Mouse (Mus musculus) testis, adult 2 months (tissue): Measurements from ENCODE around the gene Rmi2. TPM values are rescaled to one million over a fixed set of nuclear protein-coding genes. Genes with fewer than 3 reads are reported as not detected.
"Not testable (repeated sequence)": the region's sequence is repeated elsewhere in the genome, so short reads cannot be mapped to it uniquely, and the experiment has no call there.

Experiments
- H3K27ac ChIP-seq: fragments of 200-500 bp; 2 replicates; pipeline ENCODE4 v1.5.1; 2012; ENCODE audit warnings: low read depth, low read length; ENCODE audit not compliant: control insufficient read depth, insufficient read depth
- H3K27me3 ChIP-seq: fragments of 200-500 bp; 2 replicates; pipeline ENCODE4 v1.6.1; 2012; ENCODE audit warnings: mild to moderate bottlenecking, low read length, moderate library complexity; ENCODE audit not compliant: control insufficient read depth, insufficient read depth
- H3K36me3 ChIP-seq: fragments of 200-500 bp; 2 replicates; pipeline ENCODE4 v1.6.1; 2012; ENCODE audit warnings: mild to moderate bottlenecking, low read length; ENCODE audit not compliant: control insufficient read depth, insufficient read depth
- H3K4me1 ChIP-seq: fragments of 200-500 bp; 2 replicates; pipeline ENCODE4 v1.6.1; 2012; ENCODE audit warnings: low read length; ENCODE audit not compliant: control insufficient read depth, insufficient read depth
- H3K4me3 ChIP-seq: fragments of 200-500 bp; 2 replicates; pipeline ENCODE4 v1.5.1; 2012; ENCODE audit warnings: low read depth, mild to moderate bottlenecking, low read length, moderate library complexity, mixed read lengths; ENCODE audit not compliant: control insufficient read depth
- CTCF ChIP-seq: fragments of 200-500 bp; IDR thresholded peaks from 2 replicates; pipeline ENCODE4 v1.5.1; 2012; ENCODE audit warnings: low read depth, mild to moderate bottlenecking, inconsistent platforms, low read length, moderate library complexity; ENCODE audit not compliant: control insufficient read depth, insufficient read depth, insufficient replicate concordance
- POLR2A ChIP-seq: fragments of 200-500 bp; IDR thresholded peaks from 2 replicates; pipeline ENCODE4 v1.6.1; 2012; ENCODE audit warnings: low read depth, mild to moderate bottlenecking, inconsistent platforms, low read length, moderate library complexity; ENCODE audit not compliant: control insufficient read depth
- polyA plus RNA-seq: library from polyadenylated mRNA; depleted of rRNA; stranded (reverse); fragments of >200 nt; gene quantifications from 2 replicates; pipeline ENCODE4 v1.2.3, GENCODE M21; 2012

Rmi2 gene
- polyA plus RNA-seq, 1 experiment = 1.7 TPM

DNA sequence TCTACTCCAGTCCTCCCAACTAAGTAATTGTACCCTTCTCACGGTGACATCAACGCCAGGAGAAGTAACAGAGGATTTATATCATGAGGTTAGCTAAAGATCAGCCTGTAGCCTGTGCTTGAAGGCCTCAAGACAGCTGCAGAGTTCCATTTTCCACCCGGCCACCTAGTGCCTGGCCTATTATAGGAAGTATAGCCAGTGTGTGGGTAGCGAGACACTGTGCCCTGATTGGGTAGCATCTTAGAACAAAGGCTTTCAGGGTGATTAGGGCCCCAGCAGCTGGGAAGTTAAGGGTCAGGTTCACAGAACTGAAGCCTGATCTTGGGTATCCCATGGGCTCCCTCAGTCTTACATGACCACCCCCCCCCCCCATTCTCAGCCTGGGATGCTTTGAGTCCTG, 46.0 kb upstream of the Rmi2 start:
- Histone ChIP-seq H3K27ac (peak overlapping the region; percentile 78), H3K4me3 (peak overlapping the region; percentile 83), H3K27me3 (no peaks in the 10 kb centered on the region), H3K4me1 (peaks cover 10% of the 10 kb centered on the region), H3K36me3 (no peaks in the 10 kb centered on the region)
- TF ChIP-seq POLR2A = no peak
- TF ChIP-seq CTCF = no peak

DNA sequence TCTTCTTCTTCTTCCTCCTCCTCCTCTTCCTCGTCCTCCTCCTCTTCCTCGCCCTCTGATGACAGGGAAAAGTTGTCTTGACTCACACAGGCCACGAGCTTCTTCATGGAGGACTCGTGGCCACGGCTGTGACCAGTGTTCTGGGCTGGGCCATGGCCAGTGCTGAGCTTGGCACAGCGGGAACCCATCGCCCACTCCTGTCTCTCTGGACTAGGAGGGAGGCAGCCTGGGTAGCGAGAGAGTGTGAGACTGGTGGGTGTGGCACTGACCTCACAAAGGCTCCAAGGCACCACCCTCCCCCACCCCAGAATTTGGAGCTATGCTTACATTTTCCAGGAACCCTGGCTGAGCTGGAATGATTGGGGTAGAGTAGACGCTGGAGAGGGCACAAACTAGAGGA, 44.2 kb upstream of the Rmi2 start, which contains the start of gene Prm3:
Prm3 (minus strand) TSS at position 213 of the 400 bp plus-strand sequence.
- H3K4me1 ChIP-seq = peaks cover 10% of the 10 kb centered on the region
- H3K27me3 ChIP-seq = no peaks in the 10 kb centered on the region
- peak within 1 kb of the TSS; percentile 88 for H3K27ac ChIP-seq
- no peaks in the 10 kb centered on the region for H3K36me3 ChIP-seq
- TF ChIP-seq CTCF (no peak), POLR2A (peak; percentile 94; the same call in 1 of the 2 replicates)
- peak within 1 kb of the TSS; percentile 89 for H3K4me3 ChIP-seq

DNA sequence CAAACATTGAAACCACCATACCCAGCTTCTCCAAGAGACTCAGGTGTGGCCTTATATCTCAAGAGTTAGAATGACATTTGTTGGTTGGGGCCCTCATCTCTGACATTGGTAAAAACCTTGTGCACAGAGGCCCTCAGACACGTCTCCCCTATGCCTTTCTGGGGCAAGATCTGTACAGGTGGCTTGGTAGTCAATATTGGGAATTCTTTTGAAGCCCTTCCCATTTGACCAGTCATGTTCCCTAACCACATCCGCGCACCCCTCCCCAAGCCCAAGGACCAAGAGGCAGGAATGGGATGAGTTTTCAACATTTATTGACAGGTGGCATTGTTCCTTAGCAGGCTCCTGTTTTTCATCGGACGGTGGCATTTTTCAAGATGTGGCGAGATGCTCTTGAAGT, 38.8 kb upstream of the Rmi2 start, which contains the start of gene Prm2:
Prm2 (minus strand) TSS at position 101 of the 400 bp plus-strand sequence.
- Histone ChIP-seq H3K4me3 (peak within 1 kb of the TSS; percentile 54), H3K27me3 (no peaks in the 10 kb centered on the region), H3K36me3 (no peaks in the 10 kb centered on the region; the same call in 1 of the 2 replicates), H3K27ac (peak within 1 kb of the TSS; percentile 84), H3K4me1 (no peaks in the 10 kb centered on the region)
- TF ChIP-seq POLR2A (no peak; the same call in 1 of the 2 replicates), CTCF (no peak)

GRCm38 (mm10) chr16:10802420-10802819, 32.4 kb upstream of the Rmi2 start:
- H3K36me3 ChIP-seq, H3K4me1 ChIP-seq, H3K27ac ChIP-seq, H3K4me3 ChIP-seq, H3K27me3 ChIP-seq: not testable (repeated sequence)

DNA sequence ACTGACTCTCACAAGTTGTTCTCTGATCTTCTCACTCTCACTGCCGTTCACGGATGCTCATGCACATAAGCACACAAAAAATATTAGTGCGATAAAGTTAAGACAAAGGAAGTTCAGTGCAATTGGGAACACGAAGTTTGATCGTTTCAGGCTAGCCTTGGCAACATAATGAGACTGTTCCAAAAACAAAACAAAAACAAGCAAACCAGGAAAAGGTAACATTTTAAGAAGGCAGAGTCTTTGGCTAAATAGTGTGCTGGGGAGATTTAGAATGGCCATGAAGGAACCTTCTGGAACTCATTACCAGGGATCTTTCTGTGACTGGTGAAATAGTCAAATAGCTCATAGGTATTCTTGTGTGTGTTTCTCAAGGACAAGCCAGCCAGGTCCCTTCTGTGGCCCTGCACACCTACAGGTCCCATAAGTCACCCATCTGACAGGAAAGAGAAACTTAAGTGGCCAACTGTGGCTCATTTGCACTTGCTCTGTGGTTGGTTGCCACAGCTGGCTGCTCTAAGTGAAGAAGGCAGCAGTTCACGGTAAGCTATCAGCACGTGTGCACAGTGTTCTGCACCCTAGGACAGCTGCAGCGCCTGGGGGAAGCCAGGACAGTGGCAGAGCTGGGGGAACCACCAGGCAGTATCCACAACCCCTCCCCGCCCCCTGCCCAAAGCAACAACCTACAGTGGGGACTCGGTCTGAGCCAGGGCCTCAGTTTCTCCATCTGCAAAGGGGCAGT, 28.9 kb upstream of the Rmi2 start, which contains the start of gene Prm1:
Prm1 (minus strand) TSS at position 51 of the 739 bp plus-strand sequence.
- Histone ChIP-seq H3K36me3 (no peaks in the 10 kb centered on the region), H3K27me3 (no peaks in the 10 kb centered on the region), H3K4me1 (no peaks in the 10 kb centered on the region), H3K27ac (no peak within 1 kb of the TSS), H3K4me3 (no peak within 1 kb of the TSS)
- TF ChIP-seq POLR2A (no peak), CTCF (no peak)

DNA sequence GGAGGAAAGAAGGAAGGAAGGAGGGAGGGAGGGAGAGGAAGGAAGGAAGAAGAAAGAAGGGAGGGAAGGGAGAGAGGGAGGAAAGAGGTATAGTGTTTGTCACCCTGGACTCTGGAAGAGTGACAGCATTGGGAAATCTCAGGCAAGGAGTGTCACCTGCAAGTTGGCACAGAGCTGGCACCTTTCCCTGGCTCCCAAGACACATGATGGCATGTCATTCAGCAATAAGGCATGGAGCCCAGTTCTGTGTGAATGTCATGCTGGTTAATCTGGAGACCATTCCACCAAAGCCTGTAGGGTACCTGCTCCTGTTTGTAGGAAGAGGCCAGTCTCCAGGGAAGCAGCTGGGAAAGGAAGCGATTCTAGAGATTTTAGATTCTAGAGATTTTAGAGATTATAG, 24.5 kb upstream of the Rmi2 start:
- Histone ChIP-seq H3K27me3 (no peaks in the 10 kb centered on the region), H3K36me3 (no peaks in the 10 kb centered on the region), H3K4me1 (no peaks in the 10 kb centered on the region), H3K27ac (no peak overlapping the region), H3K4me3 (no peak overlapping the region)
- no peak for TF ChIP-seq CTCF
- no peak for TF ChIP-seq POLR2A

DNA sequence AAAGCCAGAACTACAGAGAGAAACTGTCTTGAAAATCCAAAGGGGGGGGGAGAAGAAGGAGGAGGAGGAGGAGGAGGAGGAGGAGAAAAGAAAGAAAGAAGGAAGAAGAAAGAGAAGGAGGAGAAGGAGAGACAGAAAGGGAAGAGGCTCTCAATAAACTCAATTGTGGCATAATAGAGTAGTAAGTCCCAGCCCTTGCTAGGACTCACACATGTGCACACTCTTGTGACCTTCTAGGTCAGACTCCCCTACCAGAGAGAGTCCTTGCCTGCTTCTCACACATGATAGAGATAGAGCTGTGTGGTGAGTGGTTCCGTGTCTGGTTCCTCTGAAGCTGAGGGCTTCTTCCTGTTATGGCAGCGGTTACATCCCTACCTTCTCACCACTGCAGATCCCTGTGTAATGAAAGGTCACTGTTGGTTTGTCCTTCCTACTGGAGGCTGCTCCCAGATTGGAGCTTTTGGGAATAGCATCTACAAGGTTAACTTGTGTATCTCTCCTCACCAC, 21.9 kb upstream of the Rmi2 start, which contains the start of gene Gm11172:
Gm11172 (plus strand) TSS at position 51 of the 507 bp plus-strand sequence.
- no peak within 1 kb of the TSS for H3K4me3 ChIP-seq
- H3K4me1 ChIP-seq = no peaks in the 10 kb centered on the region
- no peaks in the 10 kb centered on the region for H3K27me3 ChIP-seq
- H3K27ac ChIP-seq = no peak within 1 kb of the TSS
- H3K36me3 ChIP-seq = no peaks in the 10 kb centered on the region
- TF ChIP-seq POLR2A (no peak), CTCF (no peak)

DNA sequence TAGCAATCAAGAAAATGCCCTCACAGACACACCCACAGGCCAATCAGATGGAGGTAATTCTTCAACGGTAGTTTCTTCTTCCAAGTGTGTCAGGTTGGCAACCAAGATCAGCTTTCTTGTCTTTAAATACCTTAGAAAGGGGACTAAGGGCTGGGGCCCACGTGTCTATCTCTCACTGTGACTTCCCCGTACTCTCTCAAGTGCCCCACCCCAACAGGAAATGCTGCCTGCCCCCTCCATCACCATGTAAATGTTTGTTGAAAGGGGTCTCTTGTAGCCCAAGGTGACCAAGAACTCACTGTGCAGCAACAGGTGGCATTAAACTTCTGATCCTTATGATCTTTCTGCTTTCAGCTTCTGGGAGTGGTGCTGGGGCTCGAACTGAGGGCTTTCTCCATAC, 21.1 kb upstream of the Rmi2 start:
- TF ChIP-seq CTCF (no peak), POLR2A (no peak)
- Histone ChIP-seq H3K4me1 (no peaks in the 10 kb centered on the region), H3K36me3 (no peaks in the 10 kb centered on the region), H3K27me3 (no peaks in the 10 kb centered on the region), H3K4me3 (no peak overlapping the region), H3K27ac (no peak overlapping the region)
